Comparison of ENCODE assay signal across 25 mouse cellular contexts in genomic region chr9:88324616-88325015, GRCm38 (mm10).
"Had no signal": no experiment of that assay in that cellular context is flagged by ENCODE, and none has a peak within 500 bp of the region (broad histone marks: within the 10 kb centered on the region; RNA-seq: fewer than 3 reads in every experiment).

No protein-coding gene starts in this region.

- ATAC-seq: hindbrain, postnatal 0 days had no signal

- H3K4me2 ChIP-seq: heart, embryonic 11.5 days; heart, embryonic 13.5 days; heart, embryonic 15.5 days; hindbrain, embryonic 13.5 days; hindbrain, embryonic 15.5 days; kidney, embryonic 15.5 days; limb, embryonic 12.5 days; liver, embryonic 11.5 days; liver, embryonic 13.5 days had no signal

- H3K27me3 ChIP-seq: heart, embryonic 15.5 days had no signal

- H3K27ac ChIP-seq: heart, adult 2 months; heart, embryonic 13.5 days; heart, embryonic 15.5 days; hindbrain, embryonic 13.5 days; hindbrain, embryonic 15.5 days; hindbrain, postnatal 0 days; kidney, embryonic 15.5 days; kidney, postnatal 0 days; left cerebral cortex, adult 2 months; limb, embryonic 10.5 days; limb, embryonic 12.5 days; liver, embryonic 13.5 days had no signal

- H3K4me3 ChIP-seq: heart, adult 2 months; heart, embryonic 13.5 days; heart, embryonic 15.5 days; hindbrain, embryonic 13.5 days; hindbrain, embryonic 15.5 days; kidney, embryonic 15.5 days; left cerebral cortex, adult 2 months; limb, embryonic 10.5 days; limb, embryonic 12.5 days; liver, embryonic 13.5 days had no signal

- DNase-seq: gastrocnemius, postnatal 14 days; gastrocnemius, postnatal 36 days; heart, adult 11 months; heart, adult 2 months; heart, postnatal 14 days; heart, postnatal 36 days; kidney, adult 18-20 months; kidney, adult 8-10 months; kidney, postnatal 14 days; kidney, postnatal 36 days; layer of hippocampus, adult 9-11 months; liver; liver, embryonic 13.5 days had no signal

- H3K9ac ChIP-seq: heart, embryonic 13.5 days; heart, embryonic 15.5 days; hindbrain, embryonic 13.5 days; hindbrain, embryonic 15.5 days; kidney, embryonic 15.5 days; limb, embryonic 12.5 days; liver, embryonic 13.5 days had no signal

- H3K9me3 ChIP-seq: heart, embryonic 15.5 days; hindbrain, embryonic 13.5 days; hindbrain, embryonic 15.5 days; kidney, embryonic 15.5 days; limb, embryonic 10.5 days; limb, embryonic 12.5 days; liver, embryonic 13.5 days had no signal

- H3K36me3 ChIP-seq: heart, embryonic 13.5 days; heart, embryonic 15.5 days; hindbrain, embryonic 13.5 days; hindbrain, embryonic 15.5 days; kidney, embryonic 15.5 days; limb, embryonic 10.5 days; limb, embryonic 12.5 days; liver, embryonic 13.5 days had no signal
